Mouse (Mus musculus) cortical plate, adult 2 months (tissue): ENCODE results near the gene Atp1a1.

Experiments
- CTCF ChIP-seq: fragments of 200-500 bp; IDR thresholded peaks from 2 replicates; pipeline ENCODE4 v1.5.1; 2011; ENCODE audit warnings: mild to moderate bottlenecking, control low read depth, low read length; ENCODE audit not compliant: insufficient read depth; ENCODE audit errors: extremely low read depth
- POLR2A ChIP-seq: fragments of 200-500 bp; IDR thresholded peaks from 2 replicates; pipeline ENCODE4 v1.6.1; 2011; ENCODE audit warnings: mild to moderate bottlenecking, low read length, control low read depth; ENCODE audit not compliant: insufficient read depth; ENCODE audit errors: extremely low read depth

GRCm38 (mm10) chr3:101652967-101653366, 48.5 kb upstream of the Atp1a1 start:
- TF ChIP-seq POLR2A (no peak), CTCF (no peak)
